Mouse (Mus musculus) E14TG2a.4 (cell line): Measurements from ENCODE around the gene 2610528J11Rik.
"Not testable (repeated sequence)": the region's sequence is repeated elsewhere in the genome, so short reads cannot be mapped to it uniquely, and the experiment has no call there.

Experiments
- H3K27me3 ChIP-seq: 2 replicates; pipeline ENCODE4 v1.6.1; 2014; ENCODE audit warnings: low read length, control low read depth; ENCODE audit not compliant: insufficient read depth
- H3K36me3 ChIP-seq: 2 replicates; pipeline ENCODE4 v1.6.1; 2014; ENCODE audit warnings: low read length, control low read depth; ENCODE audit not compliant: insufficient read depth
- H3K4me1 ChIP-seq: replicated peaks from 2 replicates; pipeline ENCODE4 v1.6.1; 2014; ENCODE audit warnings: low read depth, low read length, control low read depth
- H3K4me3 ChIP-seq: replicated peaks from 2 replicates; pipeline ENCODE4 v1.5.1; 2014; ENCODE audit warnings: mild to moderate bottlenecking, low read length
- H3K9me3 ChIP-seq: 2 replicates; pipeline ENCODE4 v1.6.1; 2014; ENCODE audit warnings: low read length, control low read depth
- CTCF ChIP-seq: conservative IDR thresholded peaks from 2 replicates; pipeline ENCODE4 v1.5.1; 2014; ENCODE audit warnings: low read length
- NANOG ChIP-seq: IDR thresholded peaks from 2 replicates; pipeline ENCODE4 v1.6.1; 2014; ENCODE audit warnings: borderline replicate concordance, low read length, mixed read lengths
- POU5F1 ChIP-seq: IDR thresholded peaks from 2 replicates; pipeline ENCODE4 v1.6.1; 2014; ENCODE audit warnings: low read length, borderline replicate concordance

The 2610528J11Rik gene

DNA sequence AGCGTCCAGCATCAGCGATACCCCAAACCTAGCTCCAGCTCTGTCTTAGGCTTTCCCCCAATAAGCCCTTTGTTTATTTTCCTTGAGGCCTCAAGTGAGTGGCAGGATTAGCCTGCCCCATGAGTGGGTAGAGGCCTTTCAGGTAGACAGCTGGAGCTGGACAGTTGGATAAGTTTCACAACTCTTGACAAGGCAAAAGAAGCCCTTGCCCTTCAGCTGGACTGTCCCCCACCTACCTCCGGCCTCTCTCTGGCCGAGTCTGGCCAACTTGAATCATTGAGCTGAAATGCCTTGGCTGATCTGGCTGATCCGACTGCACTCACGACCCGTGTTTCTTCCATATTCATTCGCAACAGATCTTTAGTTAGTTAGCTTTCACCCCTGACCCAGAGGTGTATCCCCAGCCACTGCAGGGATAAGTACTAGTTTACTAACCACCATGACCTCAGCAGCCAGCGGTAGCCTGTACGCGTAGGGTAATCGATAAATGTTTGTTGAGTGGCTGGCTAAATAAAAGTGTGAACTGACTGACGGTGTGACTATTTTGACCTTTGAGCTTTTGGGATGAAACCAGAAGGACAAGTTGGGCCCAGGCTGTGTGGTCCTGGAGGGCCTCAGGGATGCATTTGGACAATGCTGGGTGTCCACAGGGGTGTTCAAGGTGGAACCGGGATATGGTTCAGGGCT is 17.8 kb downstream of the 2610528J11Rik start:
- TF ChIP-seq CTCF, result no peak
- TF ChIP-seq NANOG, result no peak
- no peak for TF ChIP-seq POU5F1
- Histone ChIP-seq H3K4me1 (peaks cover 60% of the 10 kb centered on the region), H3K9me3 (no peaks in the 10 kb centered on the region), H3K36me3 (0 out of 2 replicates have a peak, but pooled peaks cover 4% of the 10 kb centered on the region), H3K27me3 (peaks cover 24% of the 10 kb centered on the region), H3K4me3 (peak overlapping the region; percentile 77)

DNA sequence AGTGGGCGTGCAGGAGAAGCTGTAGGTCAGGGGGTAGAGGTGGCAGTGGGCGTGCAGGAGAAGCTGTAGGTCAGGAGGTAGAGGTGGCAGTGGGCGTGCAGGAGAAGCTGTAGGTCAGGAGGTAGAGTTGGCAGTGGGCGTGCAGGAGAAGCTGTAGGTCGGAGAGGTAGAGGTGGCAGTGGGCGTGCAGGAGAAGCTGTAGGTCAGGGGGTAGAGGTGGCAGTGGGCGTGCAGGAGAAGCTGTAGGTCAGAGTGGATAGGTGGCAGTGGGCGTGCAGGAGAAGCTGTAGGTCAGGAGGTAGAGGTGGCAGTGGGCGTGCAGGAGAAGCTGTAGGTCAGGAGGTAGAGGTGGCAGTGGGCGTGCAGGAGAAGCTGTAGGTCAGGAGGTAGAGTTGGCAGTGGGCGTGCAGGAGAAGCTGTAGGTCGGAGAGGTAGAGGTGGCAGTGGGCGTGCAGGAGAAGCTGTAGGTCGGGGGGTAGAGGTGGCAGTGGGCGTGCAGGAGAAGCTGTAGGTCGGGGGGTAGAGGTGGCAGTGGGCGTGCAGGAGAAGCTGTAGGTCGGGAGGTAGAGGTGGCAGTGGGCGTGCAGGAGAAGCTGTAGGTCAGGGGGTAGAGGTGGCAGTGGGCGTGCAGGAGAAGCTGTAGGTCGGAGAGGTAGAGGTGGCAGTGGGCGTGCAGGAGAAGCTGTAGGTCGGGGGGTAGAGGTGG is 20.8 kb downstream of the 2610528J11Rik start:
- H3K36me3 ChIP-seq, H3K27me3 ChIP-seq, H3K9me3 ChIP-seq, H3K4me3 ChIP-seq: not testable (repeated sequence)
- peaks cover 30% of the 10 kb centered on the region for H3K4me1 ChIP-seq

DNA sequence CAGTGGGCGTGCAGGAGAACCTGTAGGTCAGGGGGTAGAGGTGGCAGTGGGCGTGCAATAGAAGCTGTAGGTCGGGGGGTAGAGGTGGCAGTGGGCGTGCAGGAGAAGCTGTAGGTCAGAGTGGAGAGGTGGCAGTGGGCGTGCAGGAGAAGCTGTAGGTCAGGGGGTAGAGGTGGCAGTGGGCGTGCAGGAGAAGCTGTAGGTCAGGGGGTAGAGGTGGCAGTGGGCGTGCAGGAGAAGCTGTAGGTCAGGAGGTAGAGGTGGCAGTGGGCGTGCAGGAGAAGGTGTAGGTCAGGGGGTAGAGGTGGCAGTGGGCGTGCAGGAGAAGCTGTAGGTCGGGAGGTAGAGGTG is 21.3 kb downstream of the 2610528J11Rik start:
- H3K4me3 ChIP-seq, H3K27me3 ChIP-seq, H3K9me3 ChIP-seq, H3K36me3 ChIP-seq: not testable (repeated sequence)
- peaks cover 25% of the 10 kb centered on the region for H3K4me1 ChIP-seq

DNA sequence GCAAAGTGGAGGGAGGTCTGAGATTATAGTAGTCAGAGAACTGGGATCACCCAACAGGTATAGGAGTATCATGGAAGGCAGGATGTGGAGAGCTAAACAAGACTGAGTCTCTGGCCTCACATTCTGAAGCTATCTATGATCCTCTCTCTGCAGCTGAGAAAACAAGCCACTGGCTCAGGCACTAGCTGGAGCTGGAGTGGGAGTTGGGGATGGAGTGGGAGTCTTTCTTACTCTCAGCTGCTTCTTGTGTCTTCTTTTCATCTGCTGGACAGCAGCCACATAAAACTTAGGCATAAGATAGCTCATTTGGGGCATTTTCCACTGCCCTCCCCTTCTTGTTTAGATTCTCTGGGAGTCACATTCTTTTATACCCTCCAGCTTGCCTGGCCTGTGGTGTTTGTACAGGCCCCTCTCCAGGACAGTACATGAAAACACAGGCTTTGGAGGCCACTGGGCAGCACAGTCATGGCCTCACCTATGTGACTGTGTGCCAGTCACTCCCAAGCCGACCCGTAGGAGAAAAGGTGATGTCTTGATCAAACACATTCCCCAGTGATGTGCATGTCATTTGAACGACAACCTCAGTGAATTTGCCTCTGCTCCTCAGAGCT is 26.3 kb downstream of the 2610528J11Rik start:
- Histone ChIP-seq H3K36me3 (no peaks in the 10 kb centered on the region), H3K9me3 (no peaks in the 10 kb centered on the region), H3K4me3 (no peak overlapping the region), H3K27me3 (peaks cover 4% of the 10 kb centered on the region), H3K4me1 (0 out of 2 replicates have a peak, but pooled peaks cover under 1% of the 10 kb centered on the region)
- TF ChIP-seq NANOG (no peak), POU5F1 (no peak), CTCF (no peak)

DNA sequence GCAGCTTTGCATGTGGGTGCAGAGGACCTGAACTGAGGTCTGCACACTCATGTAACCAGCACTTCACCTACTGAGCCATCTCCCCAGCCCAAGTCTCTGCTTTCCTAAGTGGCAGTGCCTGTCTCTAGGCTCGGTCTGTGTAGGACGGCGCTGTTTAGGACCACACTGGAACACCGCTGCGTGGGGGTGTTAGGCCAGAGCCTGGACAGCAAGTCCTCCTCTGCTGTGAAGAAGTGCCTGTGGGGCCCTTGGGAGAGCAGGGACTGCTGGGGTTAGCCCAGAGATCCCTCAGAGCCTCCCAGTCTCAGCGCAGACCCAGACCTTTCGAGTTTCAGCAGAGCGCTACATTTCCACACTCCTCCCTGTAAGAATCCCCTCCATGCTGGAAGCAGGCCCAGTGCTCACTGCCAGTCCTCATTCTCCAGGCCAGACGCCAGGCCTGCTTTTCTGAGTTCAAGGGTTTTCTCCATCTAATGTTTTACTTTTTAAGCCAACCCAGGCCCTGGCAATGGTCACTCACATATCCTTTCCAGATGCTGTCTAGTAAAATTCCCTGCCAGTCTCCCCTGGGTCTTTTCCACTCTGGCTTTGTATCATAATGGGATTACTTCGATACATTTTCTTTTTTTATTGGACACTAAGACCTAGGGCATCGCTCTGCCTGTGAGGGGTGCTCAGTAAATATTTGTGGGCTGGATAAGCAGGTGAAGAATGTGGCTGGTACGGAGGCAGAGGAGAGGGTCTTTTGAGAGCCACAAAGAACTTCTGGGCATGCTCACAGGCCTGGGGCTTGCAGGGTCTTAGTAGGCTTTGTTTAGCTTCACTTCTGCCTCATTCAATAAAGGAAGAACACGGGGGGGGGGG is 37.5 kb downstream of the 2610528J11Rik start:
- H3K4me1 ChIP-seq, result peaks cover 8% of the 10 kb centered on the region
- no peaks in the 10 kb centered on the region for H3K9me3 ChIP-seq
- H3K4me3 ChIP-seq, result no peak overlapping the region
- H3K27me3 ChIP-seq, result peaks cover 22% of the 10 kb centered on the region
- TF ChIP-seq NANOG (no peak), CTCF (no peak), POU5F1 (no peak)
- H3K36me3 ChIP-seq, result no peaks in the 10 kb centered on the region

DNA sequence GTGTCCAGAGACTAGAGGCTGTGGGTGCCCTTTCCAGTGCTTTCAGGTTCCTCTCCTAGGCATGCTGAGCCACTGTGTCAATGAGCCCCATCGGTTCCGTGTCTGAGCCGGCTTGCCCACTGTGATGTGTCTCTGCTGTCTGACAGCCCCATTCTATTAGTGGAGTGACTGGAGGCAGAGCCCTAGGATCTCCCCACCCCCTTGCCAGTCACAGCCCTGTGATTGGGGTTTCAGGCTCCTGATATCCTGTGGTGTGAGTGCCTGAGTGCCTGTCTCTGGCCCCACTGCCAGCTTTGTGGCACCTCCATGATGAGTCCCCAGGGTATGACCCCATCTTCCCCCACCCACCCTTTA is 38.1 kb downstream of the 2610528J11Rik start:
- no peaks in the 10 kb centered on the region for H3K36me3 ChIP-seq
- peaks cover 14% of the 10 kb centered on the region for H3K4me1 ChIP-seq
- peaks cover 28% of the 10 kb centered on the region for H3K27me3 ChIP-seq
- no peaks in the 10 kb centered on the region for H3K9me3 ChIP-seq
- no peak overlapping the region for H3K4me3 ChIP-seq
- TF ChIP-seq POU5F1, result no peak
- TF ChIP-seq NANOG, result no peak

DNA sequence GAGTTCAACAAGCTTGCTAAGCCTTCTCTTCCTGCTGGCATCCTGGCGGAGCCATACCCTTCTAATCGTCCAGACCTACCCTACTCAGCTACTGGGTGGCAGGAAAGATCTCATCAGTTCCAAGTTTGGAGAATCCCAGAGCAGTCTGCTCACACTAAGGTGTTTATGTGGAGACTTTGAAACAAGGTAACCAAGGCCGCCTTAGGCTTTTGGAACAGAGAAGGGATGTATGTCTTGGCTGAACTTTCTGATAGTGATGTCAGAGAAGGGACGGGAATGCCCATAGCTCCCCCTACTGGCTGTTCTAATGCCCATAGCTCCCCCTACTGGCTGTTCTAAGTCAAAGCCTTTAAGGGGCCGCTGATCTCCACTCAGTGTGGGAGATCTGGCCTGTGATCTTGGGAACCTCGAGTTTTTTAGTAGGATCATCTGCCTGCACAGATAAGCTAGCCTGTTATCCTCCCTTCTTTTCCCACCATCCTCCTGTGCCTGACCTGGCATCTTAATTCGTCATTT is 39.4 kb downstream of the 2610528J11Rik start:
- no peaks in the 10 kb centered on the region for H3K36me3 ChIP-seq
- no peak for TF ChIP-seq POU5F1
- peak; percentile 97 for TF ChIP-seq CTCF
- peaks cover 14% of the 10 kb centered on the region for H3K4me1 ChIP-seq
- H3K4me3 ChIP-seq, result no peak overlapping the region
- H3K9me3 ChIP-seq, result no peaks in the 10 kb centered on the region
- peaks cover 39% of the 10 kb centered on the region for H3K27me3 ChIP-seq

DNA sequence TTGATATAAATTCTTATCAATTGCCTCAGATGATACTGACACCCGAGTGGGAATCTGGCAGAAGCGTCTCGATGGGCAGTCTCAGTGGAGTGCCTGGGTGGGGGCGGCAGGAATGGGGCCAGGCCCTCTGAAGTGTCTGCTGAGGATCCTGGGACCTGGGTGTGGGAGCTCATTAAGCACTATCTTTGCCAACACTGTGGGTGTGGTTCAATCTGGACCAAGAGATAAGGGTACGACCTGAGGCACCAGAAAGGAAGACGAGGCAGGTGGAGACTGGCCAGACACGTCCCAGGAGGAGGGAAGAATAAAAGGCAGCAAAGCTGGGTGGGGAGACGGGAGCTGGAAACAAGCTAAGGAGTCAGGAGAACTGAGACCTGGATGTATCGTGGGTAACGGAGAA is 41.9 kb downstream of the 2610528J11Rik start:
- TF ChIP-seq NANOG (no peak), POU5F1 (no peak), CTCF (no peak)
- H3K9me3 ChIP-seq, result no peaks in the 10 kb centered on the region
- H3K4me3 ChIP-seq, result no peak overlapping the region; the same call in 1 of the 2 replicates
- H3K36me3 ChIP-seq, result no peaks in the 10 kb centered on the region
- H3K27me3 ChIP-seq, result peaks cover 53% of the 10 kb centered on the region
- peaks cover 14% of the 10 kb centered on the region for H3K4me1 ChIP-seq

DNA sequence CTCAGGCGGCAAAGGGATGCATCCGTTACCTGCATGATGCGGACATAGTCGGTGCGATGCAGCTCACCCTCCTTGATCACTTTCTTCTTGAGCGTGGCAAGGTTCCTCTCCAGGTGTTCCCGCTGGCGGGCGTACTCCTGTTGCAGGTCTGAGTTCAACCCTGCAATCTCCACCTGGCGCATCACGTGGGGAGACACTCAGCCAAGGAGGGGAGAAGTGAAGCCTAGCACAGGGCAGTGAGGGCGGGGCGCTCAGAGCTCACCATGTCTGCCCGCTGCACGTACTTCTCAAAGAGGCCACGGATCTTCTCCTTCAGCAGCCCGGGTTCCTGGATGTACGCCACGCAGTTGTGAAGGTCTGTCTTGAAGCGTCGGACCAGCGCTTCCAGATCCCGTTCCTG is 42.5 kb downstream of the 2610528J11Rik start:
- Histone ChIP-seq H3K9me3 (no peaks in the 10 kb centered on the region), H3K36me3 (no peaks in the 10 kb centered on the region), H3K27me3 (peaks cover 57% of the 10 kb centered on the region), H3K4me1 (peaks cover 14% of the 10 kb centered on the region), H3K4me3 (peak overlapping the region; percentile 41)
- TF ChIP-seq CTCF, result no peak
- no peak for TF ChIP-seq NANOG
- TF ChIP-seq POU5F1, result no peak
